Mouse (Mus musculus) neural tube, embryonic 14.5 days (tissue): Measurements from ENCODE around the gene Nr3c2. TPM values are rescaled to one million over a fixed set of nuclear protein-coding genes. Genes with fewer than 3 reads are reported as not detected.

Source experiments
- ATAC-seq: fragments of 200-750 bp; cut with Nextera tagmentation; 2 replicates; pipeline ENCODE4 v1.8.0; 2017; ENCODE audit warnings: low read depth, mild to moderate bottlenecking, moderate TSS enrichment, moderate library complexity
- H3K27ac ChIP-seq: fragments of 300-500 bp; sonication (generic); 2 replicates; pipeline ENCODE4 v1.5.1; 2014; ENCODE audit warnings: low read depth, mild to moderate bottlenecking, control low read depth, low read length, moderate library complexity, mixed read lengths
- H3K27me3 ChIP-seq: fragments of 300-500 bp; sonication (generic); 2 replicates; pipeline ENCODE4 v1.6.1; 2014; ENCODE audit warnings: low read length; ENCODE audit not compliant: control insufficient read depth, insufficient read depth
- H3K36me3 ChIP-seq: fragments of 300-500 bp; sonication (generic); 2 replicates; pipeline ENCODE4 v1.6.1; 2014; ENCODE audit warnings: low read length, mixed read lengths; ENCODE audit not compliant: control insufficient read depth, insufficient read depth
- H3K4me1 ChIP-seq: fragments of 300-500 bp; sonication (generic); 2 replicates; pipeline ENCODE4 v1.6.1; 2014; ENCODE audit warnings: low read length; ENCODE audit not compliant: control insufficient read depth, insufficient read depth
- H3K4me2 ChIP-seq: fragments of 300-500 bp; sonication (generic); 2 replicates; pipeline ENCODE4 v1.6.1; 2014; ENCODE audit warnings: mild to moderate bottlenecking, low read depth, low read length, control low read depth
- H3K4me3 ChIP-seq: fragments of 300-500 bp; sonication (generic); 2 replicates; pipeline ENCODE4 v1.5.1; 2014; ENCODE audit warnings: low read depth, low read length, control low read depth, mixed read lengths
- H3K9ac ChIP-seq: fragments of 300-500 bp; sonication (generic); replicated peaks from 2 replicates; pipeline ENCODE4 v1.6.1; 2014; ENCODE audit warnings: low read depth, mild to moderate bottlenecking, control low read depth, low read length, mixed read lengths
- H3K9me3 ChIP-seq: fragments of 300-500 bp; sonication (generic); 2 replicates; pipeline ENCODE4 v1.6.1; 2016; ENCODE audit warnings: low read length; ENCODE audit not compliant: control insufficient read depth
- WGBS: fragments of 180-500 bp; shearing (Covaris S2); extraction: QIAGEN DNeasy Blood & Tissue Kit; methylation state at CpG from one replicate; pipeline ENCODE4 v1.1.7; 2014; 5-methylcytosine and 5-hydroxymethylcytosine counted together
- polyA plus RNA-seq: library from polyadenylated mRNA; unstranded; fragments of >200 nt; fragmentation: Nextera tagmentation; extraction: Ambion mirVana; gene quantifications from 2 replicates; pipeline ENCODE4 v1.2.1, GENCODE M21; 2014

Gene Nr3c2
- polyA plus RNA-seq, 1 experiment from 2014 or later = 7.7 TPM

DNA sequence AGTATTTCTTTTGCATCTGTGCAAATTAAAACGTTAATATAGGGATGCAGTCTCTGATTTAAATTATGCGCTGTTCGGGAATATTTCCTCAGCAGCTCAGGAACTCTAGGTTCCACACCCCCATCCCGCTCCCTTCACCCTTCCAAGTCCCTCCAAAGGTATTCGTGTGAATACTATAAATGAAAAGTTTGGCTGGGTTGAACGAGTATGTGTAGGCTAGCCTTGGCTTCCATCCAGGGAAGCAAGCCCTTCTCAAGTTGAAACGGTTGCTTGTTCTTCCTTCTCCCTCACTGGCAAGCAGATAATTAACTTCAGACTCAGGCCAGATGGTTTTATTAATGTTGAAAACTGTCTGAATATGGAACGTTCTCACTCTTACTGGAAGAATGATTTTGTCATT, 186.8 kb downstream of the Nr3c2 start:
- H3K9me3 ChIP-seq = no peaks in the 10 kb centered on the region
- H3K36me3 ChIP-seq = no peaks in the 10 kb centered on the region
- H3K27me3 ChIP-seq = no peaks in the 10 kb centered on the region
- no peak overlapping the region for H3K27ac ChIP-seq
- H3K4me1 ChIP-seq = no peaks in the 10 kb centered on the region
- H3K9ac ChIP-seq = no peak overlapping the region
- ATAC-seq = no peak
- no peak overlapping the region for H3K4me2 ChIP-seq
- no peak overlapping the region for H3K4me3 ChIP-seq
- 77% methylated on average over 8 of the region's 8 CpGs for WGBS

DNA sequence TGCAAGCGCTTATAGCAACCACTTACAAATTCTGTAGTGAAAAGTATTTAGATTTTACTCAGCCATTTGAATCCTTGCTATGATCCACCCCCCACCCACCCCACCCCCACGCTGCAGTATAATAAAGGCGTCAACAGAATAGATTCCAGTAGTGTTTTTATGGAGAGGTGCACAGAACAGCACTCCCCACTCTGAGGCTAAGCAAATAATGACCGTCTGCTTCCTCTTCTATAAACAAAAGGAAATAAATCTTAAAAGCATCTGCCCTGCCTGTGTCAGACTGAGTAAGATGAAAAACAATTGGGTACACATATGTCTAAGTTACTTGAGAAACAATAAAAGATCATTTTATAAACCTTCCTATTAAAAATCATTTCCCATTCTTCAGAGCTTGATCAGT, 197.5 kb downstream of the Nr3c2 start:
- no peak overlapping the region for H3K4me2 ChIP-seq
- no peaks in the 10 kb centered on the region for H3K9me3 ChIP-seq
- H3K9ac ChIP-seq = no peak overlapping the region
- no peak overlapping the region for H3K27ac ChIP-seq
- no peak for ATAC-seq
- H3K27me3 ChIP-seq = no peaks in the 10 kb centered on the region
- no peaks in the 10 kb centered on the region for H3K36me3 ChIP-seq
- WGBS = 41% methylated on average over 4 of the region's 4 CpGs
- no peaks in the 10 kb centered on the region for H3K4me1 ChIP-seq
- H3K4me3 ChIP-seq = no peak overlapping the region

DNA sequence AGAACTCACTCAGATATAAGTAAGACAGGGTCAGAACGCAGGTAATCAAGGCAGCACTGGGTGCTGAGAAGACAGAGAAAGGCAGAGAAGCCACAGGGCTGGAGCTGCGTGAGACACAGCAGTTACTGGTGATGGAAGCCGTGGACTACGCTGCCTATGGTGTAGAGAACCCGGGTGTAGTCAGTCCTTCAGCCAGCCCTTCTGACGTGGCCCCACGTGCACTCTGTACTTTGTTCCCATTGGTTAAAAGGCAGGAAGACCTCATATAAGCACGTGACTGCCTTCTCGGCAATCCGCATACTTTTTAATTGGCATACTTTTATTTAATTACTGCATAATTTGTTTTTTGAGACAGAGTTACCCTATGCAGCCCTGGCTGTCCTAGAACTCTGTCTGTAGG, 198.9 kb downstream of the Nr3c2 start:
- ATAC-seq = no peak; the same call in 1 of the 2 replicates
- no peak overlapping the region for H3K4me2 ChIP-seq
- H3K9me3 ChIP-seq = no peaks in the 10 kb centered on the region
- no peaks in the 10 kb centered on the region for H3K4me1 ChIP-seq
- 87% methylated on average over 10 of the region's 10 CpGs for WGBS
- no peaks in the 10 kb centered on the region for H3K36me3 ChIP-seq
- no peaks in the 10 kb centered on the region for H3K27me3 ChIP-seq
- no peak overlapping the region for H3K27ac ChIP-seq
- H3K9ac ChIP-seq = no peak overlapping the region
- no peak overlapping the region for H3K4me3 ChIP-seq

DNA sequence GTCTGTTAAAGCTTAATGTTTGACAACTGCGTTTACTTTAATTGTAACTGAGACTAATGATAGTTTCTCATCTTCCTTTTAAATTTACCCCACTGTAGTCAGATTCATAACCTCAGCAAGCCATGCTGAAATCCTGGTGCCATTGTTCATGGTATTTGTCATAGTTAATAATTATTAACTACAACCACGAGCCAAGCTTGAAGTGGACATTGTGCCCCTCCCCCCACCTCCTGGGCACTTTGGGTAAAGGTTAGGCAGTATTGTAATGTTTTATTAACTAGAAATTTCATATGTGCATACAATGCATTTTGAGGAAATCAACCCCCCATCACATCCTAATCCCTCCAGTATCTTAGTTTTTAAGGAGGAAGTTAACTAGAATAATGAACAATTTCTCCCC, 201.1 kb downstream of the Nr3c2 start:
- WGBS = 86% methylated on average over 2 of the region's 2 CpGs
- H3K36me3 ChIP-seq = no peaks in the 10 kb centered on the region
- H3K4me1 ChIP-seq = no peaks in the 10 kb centered on the region
- no peak overlapping the region for H3K4me2 ChIP-seq
- no peak overlapping the region for H3K4me3 ChIP-seq
- no peaks in the 10 kb centered on the region for H3K9me3 ChIP-seq
- no peak overlapping the region for H3K9ac ChIP-seq
- no peak for ATAC-seq
- H3K27ac ChIP-seq = no peak overlapping the region
- no peaks in the 10 kb centered on the region for H3K27me3 ChIP-seq

DNA sequence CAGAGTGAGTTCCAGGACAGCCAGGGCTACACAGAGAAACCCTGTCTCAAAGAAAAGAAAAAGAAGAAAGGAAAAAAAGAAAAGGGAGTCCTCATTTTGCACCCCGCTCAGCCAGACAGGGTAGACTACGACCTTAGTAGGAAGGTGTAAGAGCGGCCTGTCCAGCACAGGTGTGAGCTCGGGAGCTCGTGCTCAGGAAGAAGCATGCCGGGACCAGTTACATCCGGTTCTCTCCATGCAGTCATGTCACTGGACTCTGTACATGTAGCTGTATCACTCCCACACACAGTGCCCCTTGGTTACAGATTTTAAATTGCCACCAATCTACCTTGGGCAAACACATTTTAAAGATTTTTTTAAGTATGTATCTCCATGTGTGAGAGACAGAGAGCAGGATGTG, 203.6 kb downstream of the Nr3c2 start:
- Histone ChIP-seq H3K4me2 (no peak overlapping the region), H3K4me1 (no peaks in the 10 kb centered on the region), H3K36me3 (no peaks in the 10 kb centered on the region), H3K27ac (no peak overlapping the region), H3K27me3 (no peaks in the 10 kb centered on the region), H3K9ac (no peak overlapping the region), H3K4me3 (no peak overlapping the region), H3K9me3 (no peaks in the 10 kb centered on the region)
- ATAC-seq = no peak
- WGBS = 98% methylated on average over 7 of the region's 7 CpGs

DNA sequence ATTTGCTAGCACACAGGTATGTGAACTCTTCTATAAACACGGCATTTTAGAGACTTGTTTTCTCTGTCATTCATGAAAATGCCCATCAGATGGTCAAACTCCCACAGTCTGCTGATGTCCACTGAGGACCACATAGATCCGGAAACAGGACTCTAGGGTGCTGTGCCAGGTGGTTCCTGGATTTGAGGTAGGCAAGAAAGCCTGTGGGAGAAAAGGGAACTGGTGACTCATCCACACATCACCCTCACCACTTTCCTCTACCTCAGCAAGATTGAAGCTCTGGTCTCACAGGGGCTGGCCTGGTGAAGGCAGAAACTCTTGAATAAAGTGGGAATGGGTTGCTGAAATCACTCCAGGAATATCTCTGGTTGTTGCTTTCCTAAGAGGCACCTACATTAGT, 213.5 kb downstream of the Nr3c2 start:
- no peaks in the 10 kb centered on the region for H3K27me3 ChIP-seq
- H3K27ac ChIP-seq = no peak overlapping the region
- no peak overlapping the region for H3K9ac ChIP-seq
- WGBS = 96% methylated on average over 2 of the region's 2 CpGs
- H3K4me1 ChIP-seq = no peaks in the 10 kb centered on the region
- ATAC-seq = no peak
- no peak overlapping the region for H3K4me2 ChIP-seq
- no peak overlapping the region for H3K4me3 ChIP-seq
- no peaks in the 10 kb centered on the region for H3K36me3 ChIP-seq
- no peaks in the 10 kb centered on the region for H3K9me3 ChIP-seq

DNA sequence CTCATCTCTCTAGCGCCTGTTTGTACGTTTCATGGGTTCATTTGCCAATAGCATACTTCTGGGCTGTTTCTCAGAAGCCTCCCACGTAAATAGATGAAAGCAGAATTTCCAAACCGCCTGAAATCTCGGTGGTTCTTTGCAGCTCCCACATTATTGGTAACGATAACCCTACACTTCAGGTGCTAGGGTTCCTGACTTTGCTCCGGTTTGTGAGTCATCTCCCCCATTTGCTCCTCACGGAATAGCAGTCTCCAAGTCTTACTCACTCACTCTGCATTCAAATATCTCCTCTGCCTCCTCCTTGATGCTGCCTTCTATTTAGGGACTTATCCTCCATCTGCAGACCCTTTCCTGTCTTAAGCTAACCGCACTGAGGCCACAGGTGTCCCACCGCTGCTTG, 215.5 kb downstream of the Nr3c2 start:
- Histone ChIP-seq H3K27me3 (no peaks in the 10 kb centered on the region), H3K27ac (no peak overlapping the region), H3K9me3 (no peaks in the 10 kb centered on the region), H3K4me1 (no peaks in the 10 kb centered on the region), H3K36me3 (no peaks in the 10 kb centered on the region), H3K4me2 (no peak overlapping the region), H3K9ac (no peak overlapping the region), H3K4me3 (no peak overlapping the region)
- ATAC-seq = no peak
- 91% methylated on average over 10 of the region's 10 CpGs for WGBS

DNA sequence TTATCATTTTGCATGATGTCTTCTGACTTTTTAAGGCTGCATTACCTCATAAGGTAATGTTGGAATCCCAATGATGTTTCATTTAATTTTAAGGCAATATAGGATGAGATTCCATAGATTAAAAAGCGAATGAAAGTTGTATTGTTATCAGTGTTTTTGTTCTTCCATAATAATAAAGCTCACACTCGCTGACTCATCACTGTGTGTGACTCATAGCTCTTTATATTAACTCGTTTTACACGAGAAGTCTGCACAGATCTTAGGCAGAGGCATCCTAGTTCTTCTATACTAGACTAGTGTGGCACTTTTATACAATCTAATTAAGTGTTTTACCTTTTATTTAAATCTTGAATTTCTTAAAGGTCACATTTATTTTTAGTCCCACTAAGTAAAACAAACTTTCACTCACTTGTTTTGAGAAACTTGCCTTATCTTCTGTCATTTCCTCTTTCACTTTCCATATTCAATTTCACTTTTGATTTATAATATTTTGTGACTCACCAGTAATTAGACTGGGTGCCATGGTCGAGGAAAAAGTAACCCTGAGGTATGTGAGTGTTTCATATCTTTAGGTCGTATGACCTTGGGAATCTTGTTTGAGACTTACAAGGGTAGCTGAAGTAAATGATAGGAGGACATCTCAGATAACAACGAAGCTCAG, 217.3 kb downstream of the Nr3c2 start:
- Histone ChIP-seq H3K9me3 (no peaks in the 10 kb centered on the region), H3K4me3 (no peak overlapping the region), H3K27me3 (no peaks in the 10 kb centered on the region), H3K36me3 (no peaks in the 10 kb centered on the region), H3K4me2 (no peak overlapping the region), H3K4me1 (no peaks in the 10 kb centered on the region), H3K27ac (no peak overlapping the region), H3K9ac (no peak overlapping the region)
- no peak for ATAC-seq
- WGBS = 84% methylated on average over 7 of the region's 7 CpGs

DNA sequence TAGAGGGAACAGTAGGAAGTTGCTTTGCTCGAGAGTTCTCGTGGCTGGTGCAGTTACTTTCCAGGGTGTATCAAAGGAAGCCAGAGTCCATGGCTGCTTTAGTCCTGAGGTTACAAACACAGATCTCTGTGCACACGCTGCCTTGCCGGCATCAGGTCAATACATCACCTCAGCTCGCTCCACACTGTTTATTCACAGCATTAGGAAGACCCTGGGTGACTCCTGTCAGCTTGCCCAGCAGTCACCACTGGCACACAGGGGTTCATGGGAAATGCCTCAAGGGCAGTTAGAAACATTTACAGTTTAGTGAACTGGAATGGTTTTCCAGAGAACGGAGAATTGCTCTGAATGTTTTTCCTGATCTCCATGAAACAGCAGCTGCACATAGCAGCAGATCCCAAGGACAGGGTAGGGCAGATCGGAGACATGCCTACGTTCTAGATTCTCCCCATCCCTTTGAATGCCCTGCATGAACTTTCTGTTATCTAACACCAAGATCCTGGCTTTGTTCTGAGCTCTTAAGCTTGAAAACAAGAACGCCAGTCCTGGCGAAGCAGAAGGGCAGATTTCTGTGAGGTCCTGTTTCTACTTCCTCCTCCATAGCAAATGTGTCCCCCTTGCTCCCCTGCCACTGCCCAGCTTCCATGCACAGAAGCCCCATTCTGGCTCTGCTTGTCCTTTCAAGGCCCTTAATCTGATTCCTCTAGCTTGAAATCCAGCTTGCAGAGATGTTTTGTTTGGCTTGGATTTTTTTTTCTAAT, 221.7 kb downstream of the Nr3c2 start:
- H3K4me2 ChIP-seq = no peak overlapping the region
- no peaks in the 10 kb centered on the region for H3K4me1 ChIP-seq
- ATAC-seq = no peak
- H3K4me3 ChIP-seq = no peak overlapping the region
- H3K36me3 ChIP-seq = no peaks in the 10 kb centered on the region
- H3K27ac ChIP-seq = no peak overlapping the region
- 66% methylated on average over 10 of the region's 10 CpGs for WGBS
- no peaks in the 10 kb centered on the region for H3K9me3 ChIP-seq
- no peak overlapping the region for H3K9ac ChIP-seq
- no peaks in the 10 kb centered on the region for H3K27me3 ChIP-seq
